Comparison of ENCODE assay signal across 7 mouse cellular contexts in the genomic region with DNA sequence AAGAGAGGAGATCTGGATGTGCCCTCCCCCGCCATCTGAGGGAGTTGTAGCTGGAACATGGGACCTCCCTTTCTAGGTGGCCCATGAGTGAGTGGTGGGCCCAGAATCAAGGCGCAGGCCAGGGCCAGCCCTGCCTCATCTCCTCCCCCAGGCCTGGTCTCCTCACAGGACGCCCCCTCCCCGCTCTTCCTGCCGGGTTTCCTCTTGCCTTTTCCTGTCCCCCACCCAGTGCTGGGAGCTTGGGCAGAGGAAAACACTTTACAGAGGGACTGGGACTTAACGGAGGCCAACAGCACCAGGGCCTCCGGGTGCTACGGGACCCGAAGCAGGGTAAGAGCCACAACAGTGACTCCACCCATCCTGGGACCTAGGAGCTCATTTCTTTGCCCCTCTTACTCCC. TPM values are rescaled to one million over a fixed set of nuclear protein-coding genes. Genes with fewer than 3 reads are reported as not detected.
DNase-seq lines count a peak whose midpoint lies in the region; ATAC-seq and TF ChIP-seq lines count a peak whose summit lies in the region.

TSS of gene Rasip1 (plus strand) at position 228 of the 400 bp plus-strand sequence.

- no peaks in the 10 kb centered on the region for H3K36me3 ChIP-seq in limb, embryonic 13.5 days
- no peaks in the 10 kb centered on the region for H3K36me3 ChIP-seq in neural tube, embryonic 13.5 days

- no peak for ATAC-seq in limb, embryonic 13.5 days (ENCODE audit: low FRiP score, low read depth)
- no peak for ATAC-seq in neural tube, embryonic 13.5 days (ENCODE audit: low read depth)

- no peak for DNase-seq in adrenal gland, postnatal 25 days
- DNase-seq in heart, postnatal 4 days = peak; percentile 67
- no peak for DNase-seq in embryo, embryonic 11 days
- no peak for DNase-seq in thymus, postnatal 25 days

- H3K4me2 ChIP-seq in limb, embryonic 13.5 days (replicated peaks) = peak within 1 kb of the TSS; percentile 99
- H3K4me2 ChIP-seq in neural tube, embryonic 13.5 days = peak within 1 kb of the TSS; percentile 91

- TF ChIP-seq POLR2A in embryonic fibroblast, embryonic 13.5 days (IDR thresholded peaks at IDR 0.05; ENCODE audit: low read depth, low read length) = no peak

- H3K4me1 ChIP-seq in embryonic fibroblast, embryonic 13.5 days (ENCODE audit: control insufficient read depth, insufficient read depth, low read length) = no peaks in the 10 kb centered on the region
- H3K4me1 ChIP-seq in limb, embryonic 13.5 days = peaks cover 7% of the 10 kb centered on the region; the same call in 1 of the 2 replicates
- H3K4me1 ChIP-seq in neural tube, embryonic 13.5 days (replicated peaks) = peaks cover 22% of the 10 kb centered on the region

- peaks cover 37% of the 10 kb centered on the region for H3K27me3 ChIP-seq in limb, embryonic 13.5 days
- H3K27me3 ChIP-seq in neural tube, embryonic 13.5 days = peaks cover 25% of the 10 kb centered on the region

- H3K9ac ChIP-seq in limb, embryonic 13.5 days = peak within 1 kb of the TSS; percentile 85
- H3K9ac ChIP-seq in neural tube, embryonic 13.5 days = peak within 1 kb of the TSS; percentile 87

- peak within 1 kb of the TSS; percentile 17; the same call in 1 of the 2 replicates for H3K4me3 ChIP-seq in embryonic fibroblast, embryonic 13.5 days (ENCODE audit: insufficient read depth, low read length)
- peak within 1 kb of the TSS; percentile 61 for H3K4me3 ChIP-seq in limb, embryonic 13.5 days
- peak within 1 kb of the TSS; percentile 58 for H3K4me3 ChIP-seq in neural tube, embryonic 13.5 days

- no peak within 1 kb of the TSS for H3K27ac ChIP-seq in embryonic fibroblast, embryonic 13.5 days (ENCODE audit: insufficient read depth, low read length)
- H3K27ac ChIP-seq in limb, embryonic 13.5 days = peak within 1 kb of the TSS; percentile 76; the same call in 1 of the 2 replicates
- H3K27ac ChIP-seq in neural tube, embryonic 13.5 days (replicated peaks) = peak within 1 kb of the TSS; percentile 93

- no peak for TF ChIP-seq CTCF in embryonic fibroblast, embryonic 13.5 days (IDR thresholded peaks at IDR 0.05; ENCODE audit: borderline replicate concordance, insufficient read depth, low read length)

- WGBS in limb, embryonic 13.5 days = 87% methylated on average over 9 of the region's 9 CpGs
- 84% methylated on average over 9 of the region's 9 CpGs for WGBS in neural tube, embryonic 13.5 days

- no peaks in the 10 kb centered on the region for H3K9me3 ChIP-seq in limb, embryonic 13.5 days
- no peaks in the 10 kb centered on the region for H3K9me3 ChIP-seq in neural tube, embryonic 13.5 days

RNA-seq across cellular contexts. Expression of gene Rasip1, which starts in this region (rescaled TPM):
- total RNA-seq in adrenal gland, postnatal 25 days (2021) = 21.3 and 23.3 TPM in 2 replicates
- 0.15 and 0.37 TPM in 2 replicates for polyA plus RNA-seq in embryonic fibroblast, embryonic 13.5 days (2011; ENCODE audit: insufficient read length, low read depth, missing spikeins)
- 10 to 100 TPM; 50.0 to 50.5 TPM for total RNA-seq in heart, postnatal 4 days (2021)
- 7.7 and 9.5 TPM in 2 replicates for polyA plus RNA-seq in limb, embryonic 13.5 days (2015; fragmentation: Nextera tagmentation; extraction: Ambion mirVana)
- polyA plus RNA-seq in neural tube, embryonic 13.5 days (2015; fragmentation: Nextera tagmentation; extraction: Ambion mirVana) = 13.1 TPM in 2 replicates
